Mouse (Mus musculus) thymus, adult 2 months (tissue): ENCODE results near the gene Ncoa6.

Source experiments
- CTCF ChIP-seq: fragments of 200-500 bp; IDR thresholded peaks from 2 replicates; pipeline ENCODE4 v1.5.1; 2012; ENCODE audit warnings: mild to moderate bottlenecking, control low read depth, low read length, moderate library complexity, borderline replicate concordance; ENCODE audit not compliant: control insufficient read depth, poor library complexity, insufficient read depth; ENCODE audit errors: extremely low read depth
- POLR2A ChIP-seq: fragments of 200-500 bp; IDR thresholded peaks from 2 replicates; pipeline ENCODE4 v1.6.1; 2012; ENCODE audit warnings: mild to moderate bottlenecking, low read length, control low read depth, moderate library complexity; ENCODE audit not compliant: control insufficient read depth, poor library complexity, insufficient read depth; ENCODE audit errors: extremely low read depth

GRCm38 (mm10) chr2:155507721-155508470 lies 34.2 kb upstream of the Ncoa6 start:
- TF ChIP-seq CTCF (no peak), POLR2A (no peak)
